Mouse (Mus musculus) testis, adult 2 months (tissue): ENCODE data around the gene Plxdc1.

Experiments used
- CTCF ChIP-seq: fragments of 200-500 bp; IDR thresholded peaks from 2 replicates; pipeline ENCODE4 v1.5.1; 2012; ENCODE audit warnings: low read depth, mild to moderate bottlenecking, inconsistent platforms, low read length, moderate library complexity; ENCODE audit not compliant: control insufficient read depth, insufficient read depth, insufficient replicate concordance
- POLR2A ChIP-seq: fragments of 200-500 bp; IDR thresholded peaks from 2 replicates; pipeline ENCODE4 v1.6.1; 2012; ENCODE audit warnings: low read depth, mild to moderate bottlenecking, inconsistent platforms, low read length, moderate library complexity; ENCODE audit not compliant: control insufficient read depth

DNA sequence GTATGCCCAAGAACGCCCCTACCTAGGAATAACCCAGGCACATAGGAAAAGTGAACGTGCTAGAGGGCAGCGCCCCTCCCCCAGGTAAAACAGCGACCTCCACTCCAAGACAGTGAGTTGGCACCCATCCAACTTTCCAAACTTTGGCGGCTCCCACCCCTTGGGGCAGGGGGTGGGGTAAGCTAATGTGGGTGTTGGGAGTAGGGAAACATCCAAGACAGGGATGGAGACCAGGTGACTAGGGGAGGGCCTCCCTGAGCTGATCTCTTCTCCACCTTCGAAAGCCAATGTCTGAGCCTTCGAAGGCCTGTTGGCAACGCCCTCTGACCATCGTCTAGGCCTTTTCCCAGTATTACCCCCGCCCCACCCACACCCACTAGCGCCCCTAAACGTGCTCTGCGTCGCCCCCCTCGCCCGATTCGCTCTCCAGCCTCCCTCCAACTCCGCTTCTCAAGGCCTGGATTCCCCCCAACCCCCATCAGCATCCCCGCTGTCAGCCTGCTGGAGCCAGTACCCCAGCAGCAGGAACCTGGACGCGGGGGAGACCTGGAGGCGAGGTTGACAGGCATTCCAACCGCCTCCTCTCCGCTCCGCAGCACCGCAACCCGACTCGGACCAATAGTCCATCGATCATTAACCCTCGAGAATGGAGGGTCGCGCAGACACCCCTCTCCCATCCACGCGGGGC is 35.5 kb upstream of the Plxdc1 start:
- no peak for TF ChIP-seq POLR2A
- no peak for TF ChIP-seq CTCF
